Mouse (Mus musculus): ENCODE data around the gene Cenpt. TPM values are rescaled to one million over a fixed set of nuclear protein-coding genes. Genes with fewer than 3 reads are reported as not detected.
A peak's percentile ranks its signal among the peaks of the same experiment; 100 is the strongest.

The Cenpt gene
- total RNA-seq (2018; cell fraction: chromatin; rRNA removed): 10 to 100 TPM; 13.8 to 71.8 (median 29.6) TPM
- 1 to 10 TPM; 5.8 to 10.0 (median 7.8) TPM for total RNA-seq (2018; cell fraction: cytosol; rRNA removed)
- 10 to 100 TPM in 24 of 26 experiments, 1 to 10 TPM in 2; 6.8 to 55.5 (median 18.6) TPM for total RNA-seq (2018; cell fraction: nucleus; rRNA removed)
- polyA plus RNA-seq (2018): 7.2 to 13.3 TPM (median 8.2 TPM) in 3 replicates

DNA sequence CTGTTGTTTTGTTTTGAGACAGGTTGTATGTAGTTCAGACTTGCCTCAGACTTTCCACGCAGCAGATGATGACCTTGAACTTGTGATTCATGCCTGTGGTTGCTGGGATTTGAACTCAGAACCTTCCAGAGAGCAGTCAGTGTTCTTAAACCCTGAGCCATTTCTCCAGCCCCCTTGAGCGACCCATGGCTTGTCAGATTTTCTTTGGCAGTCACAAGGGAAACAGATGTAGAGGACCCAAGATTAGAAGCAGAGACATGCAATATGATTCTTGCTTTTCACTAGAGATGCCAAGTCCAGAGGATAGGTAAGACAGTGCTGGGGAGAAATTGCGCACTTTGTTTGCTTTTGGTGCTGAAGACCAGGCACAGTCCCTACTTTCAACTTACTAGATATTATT is at the start of gene Cenpt:
Cenpt (minus strand) TSS at position 101 of the 400 bp plus-strand sequence.
- Histone ChIP-seq H3K79me2 (ENCODE audit: inconsistent target) (peaks cover 27% of the 10 kb centered on the region), H3K4me3 (ENCODE audit: inconsistent target) (peak within 1 kb of the TSS; percentile 91), H3K36me3 (ENCODE audit: inconsistent target) (peaks cover 8% of the 10 kb centered on the region; the same call in 1 of the 2 replicates), H3K27ac (no peak within 1 kb of the TSS)
- WGBS (ENCODE audit: missing documents): 93% methylated on average over 3 of the region's 3 CpGs

DNA sequence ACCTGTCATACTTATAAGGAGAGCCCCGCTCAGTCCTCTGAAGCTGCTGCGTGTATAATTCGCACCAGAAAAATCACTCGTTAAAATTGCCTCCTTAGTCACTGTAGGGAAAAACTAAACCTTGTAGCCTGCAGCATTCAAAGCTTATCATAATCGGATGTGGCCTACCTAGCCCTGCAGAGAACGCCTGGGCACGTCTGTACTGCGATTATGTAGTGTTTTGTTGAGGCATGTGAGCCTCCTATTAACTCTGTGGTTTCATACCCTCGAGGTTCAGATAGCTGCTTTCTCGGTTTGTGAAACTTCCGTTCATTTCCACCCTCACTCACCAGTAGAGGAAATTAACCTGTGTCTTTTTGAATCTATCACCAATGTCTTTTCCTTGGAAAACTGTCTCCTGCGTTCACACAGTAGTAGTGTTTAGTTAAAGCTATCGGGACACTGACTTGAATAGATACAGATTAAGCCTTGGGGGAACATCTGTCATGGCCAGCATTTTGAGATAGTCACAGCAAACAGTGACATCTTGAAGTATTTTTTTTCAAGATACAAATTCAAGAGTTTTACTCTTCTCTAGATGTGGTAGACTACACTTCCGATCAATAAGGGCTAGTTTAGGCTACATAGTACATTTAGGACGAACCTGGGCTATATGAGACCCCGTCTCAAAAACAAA is 48.0 kb upstream of the Cenpt start:
- Histone ChIP-seq H3K36me3 (ENCODE audit: inconsistent target) (no peaks in the 10 kb centered on the region), H3K79me2 (ENCODE audit: inconsistent target) (peaks cover 56% of the 10 kb centered on the region), H3K27ac (peak overlapping the region; percentile 42), H3K4me3 (ENCODE audit: inconsistent target) (peak overlapping the region; percentile 77)
- WGBS (ENCODE audit: missing documents): 24% methylated on average over 16 of the region's 16 CpGs

DNA sequence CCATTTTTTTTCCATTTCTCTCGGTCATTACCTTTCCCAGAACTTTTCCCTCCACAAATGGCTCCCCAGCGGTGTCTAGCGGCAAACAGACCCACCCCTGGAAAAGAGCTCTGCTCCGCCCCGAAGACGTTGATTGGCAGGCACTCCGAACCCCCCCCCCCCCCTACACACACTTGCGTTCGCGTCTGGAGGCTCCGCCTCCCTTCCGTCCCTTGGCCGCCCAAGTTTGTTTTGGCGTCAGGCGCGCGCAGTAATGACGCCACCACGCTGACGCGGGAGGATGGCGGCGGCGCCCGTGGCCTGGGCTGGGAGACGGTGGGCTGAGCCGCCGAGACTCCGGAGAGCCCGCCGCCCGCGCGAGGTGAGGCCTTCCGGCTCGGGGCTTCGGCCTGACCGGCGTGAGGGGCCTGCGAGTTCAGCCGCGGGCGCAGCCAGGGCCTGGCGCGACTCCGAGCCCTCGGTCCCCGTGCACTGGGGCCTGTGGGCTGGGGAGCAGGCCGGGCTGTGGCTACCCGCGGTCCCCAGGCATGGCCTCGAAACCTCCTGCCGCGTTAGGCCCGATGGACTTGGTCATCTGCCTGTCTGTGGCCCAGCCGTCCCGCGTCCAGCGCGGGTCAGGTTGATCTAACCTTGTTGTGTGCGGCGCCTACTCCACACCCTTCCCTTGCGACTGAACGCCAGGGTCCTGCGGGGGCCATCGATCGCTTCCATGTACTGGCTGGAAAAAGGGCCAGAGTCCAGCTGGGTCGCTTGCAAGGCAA is 47.3 kb upstream of the Cenpt start, which contains the start of gene Pskh1:
Pskh1 (plus strand) TSS at position 262 of the 761 bp plus-strand sequence.
- Histone ChIP-seq H3K27ac (peak within 1 kb of the TSS; percentile 42), H3K36me3 (ENCODE audit: inconsistent target) (no peaks in the 10 kb centered on the region), H3K4me3 (ENCODE audit: inconsistent target) (peak within 1 kb of the TSS; percentile 77), H3K79me2 (ENCODE audit: inconsistent target) (peaks cover 48% of the 10 kb centered on the region)
- under 1% methylated on average over 65 of the region's 68 CpGs for WGBS (ENCODE audit: missing documents)

DNA sequence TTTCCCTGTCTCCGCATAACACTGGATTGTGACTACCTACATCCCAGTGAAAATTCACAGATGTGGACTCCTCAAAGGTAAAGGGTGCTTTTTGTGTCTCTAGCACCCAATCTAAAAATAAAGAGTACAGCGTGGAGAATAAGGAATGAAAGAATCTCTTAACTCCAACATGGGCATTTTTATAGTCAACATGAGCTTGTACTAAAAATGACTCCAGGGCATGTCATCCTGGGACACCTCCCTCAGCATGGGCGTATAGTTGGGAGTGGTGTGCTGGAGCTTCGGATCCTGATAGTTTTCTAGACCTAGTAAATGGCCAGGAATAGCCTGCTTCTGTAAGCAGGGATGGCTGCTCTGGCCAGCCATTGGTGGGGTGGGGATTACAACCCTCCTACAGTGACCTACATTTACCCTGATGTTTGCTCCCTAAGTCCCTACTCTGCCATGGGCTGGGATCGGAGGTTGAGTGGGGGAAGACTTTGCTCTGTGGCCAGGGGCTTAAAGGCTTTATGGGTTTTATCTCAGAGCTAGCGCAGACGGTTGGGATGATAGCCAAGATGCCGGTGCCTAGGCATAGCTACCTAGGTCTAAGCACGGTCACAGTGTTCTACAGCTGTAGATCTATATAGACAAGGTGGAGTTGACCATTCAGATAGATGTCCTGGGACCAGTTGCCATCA is 44.9 kb upstream of the Cenpt start:
- 89% methylated on average over 4 of the region's 9 CpGs for WGBS (ENCODE audit: missing documents)
- Histone ChIP-seq H3K27ac (no peak overlapping the region), H3K4me3 (ENCODE audit: inconsistent target) (no peak overlapping the region), H3K79me2 (ENCODE audit: inconsistent target) (peaks cover 24% of the 10 kb centered on the region), H3K36me3 (ENCODE audit: inconsistent target) (no peaks in the 10 kb centered on the region)

DNA sequence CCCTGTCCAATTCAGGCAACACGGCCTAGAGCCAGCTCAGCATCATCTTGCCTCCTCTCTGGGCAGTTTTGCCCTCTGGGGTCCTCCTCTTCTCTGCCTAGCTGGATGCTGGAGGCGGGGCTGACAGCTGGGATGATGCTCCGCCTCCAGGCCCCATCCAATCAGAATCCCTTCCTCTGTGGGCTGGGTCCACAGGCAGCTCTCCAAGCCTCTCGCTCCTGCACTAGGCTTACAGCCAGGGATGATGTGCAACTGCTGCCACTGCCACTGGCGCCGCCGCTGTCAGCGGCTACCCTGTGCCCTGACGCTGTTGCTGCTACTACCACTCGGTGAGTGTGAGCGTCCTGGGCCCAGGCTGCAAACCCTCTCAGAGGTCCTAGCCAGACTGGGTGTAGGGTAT is 40.3 kb upstream of the Cenpt start, which contains the start of gene Nrn1l:
Nrn1l (plus strand) TSS at position 229 of the 400 bp plus-strand sequence.
- no peak within 1 kb of the TSS for H3K4me3 ChIP-seq (ENCODE audit: inconsistent target)
- H3K27ac ChIP-seq: no peak within 1 kb of the TSS
- no peaks in the 10 kb centered on the region for H3K79me2 ChIP-seq (ENCODE audit: inconsistent target)
- peaks cover 43% of the 10 kb centered on the region for H3K36me3 ChIP-seq (ENCODE audit: inconsistent target)
- WGBS (ENCODE audit: missing documents): 70% methylated on average over 11 of the region's 11 CpGs

DNA sequence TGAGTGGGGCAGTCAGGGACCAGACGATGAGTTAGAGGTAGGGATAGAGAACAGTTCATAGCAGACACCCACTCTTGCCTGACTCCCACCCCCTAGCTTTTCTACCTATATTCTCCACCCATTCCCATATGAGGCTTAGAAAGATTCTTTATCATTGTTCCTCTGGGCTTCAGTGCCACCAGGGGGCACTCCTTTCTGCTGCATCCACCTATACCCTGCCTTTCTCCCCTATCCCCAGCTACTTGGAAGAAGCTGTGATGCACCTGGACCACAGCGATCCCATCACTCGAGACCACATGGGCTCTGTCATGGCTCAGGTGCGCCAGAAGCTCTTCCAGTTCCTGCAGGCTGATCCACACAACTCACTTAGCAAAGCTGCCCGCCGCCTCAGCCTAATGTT is 39.4 kb upstream of the Cenpt start:
- H3K27ac ChIP-seq: no peak overlapping the region
- H3K4me3 ChIP-seq (ENCODE audit: inconsistent target): no peak overlapping the region
- no peaks in the 10 kb centered on the region for H3K79me2 ChIP-seq (ENCODE audit: inconsistent target)
- WGBS (ENCODE audit: missing documents): 84% methylated on average over 6 of the region's 6 CpGs
- H3K36me3 ChIP-seq (ENCODE audit: inconsistent target): peaks cover 52% of the 10 kb centered on the region

DNA sequence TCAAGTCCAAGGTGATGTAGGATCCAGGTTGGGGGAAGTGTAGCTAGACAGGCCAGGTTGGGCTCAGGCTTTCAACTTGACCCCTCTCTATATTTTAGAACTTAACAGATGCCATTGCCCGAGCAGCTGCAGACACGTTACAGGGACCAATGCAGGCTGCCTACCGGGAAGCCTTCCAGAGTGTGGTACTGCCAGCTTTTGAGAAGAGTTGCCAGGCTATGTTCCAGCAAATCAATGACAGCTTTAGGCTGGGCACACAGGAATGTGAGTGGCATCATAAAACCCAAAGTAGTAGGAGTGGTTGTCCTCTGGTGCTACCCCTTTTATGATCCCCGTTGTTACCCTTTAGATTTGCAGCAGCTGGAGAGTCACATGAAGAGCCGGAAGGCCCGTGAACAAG is 37.8 kb upstream of the Cenpt start:
- 93% methylated on average over 6 of the region's 6 CpGs for WGBS (ENCODE audit: missing documents)
- Histone ChIP-seq H3K36me3 (ENCODE audit: inconsistent target) (peaks cover 68% of the 10 kb centered on the region), H3K27ac (no peak overlapping the region), H3K4me3 (ENCODE audit: inconsistent target) (no peak overlapping the region), H3K79me2 (ENCODE audit: inconsistent target) (no peaks in the 10 kb centered on the region)

DNA sequence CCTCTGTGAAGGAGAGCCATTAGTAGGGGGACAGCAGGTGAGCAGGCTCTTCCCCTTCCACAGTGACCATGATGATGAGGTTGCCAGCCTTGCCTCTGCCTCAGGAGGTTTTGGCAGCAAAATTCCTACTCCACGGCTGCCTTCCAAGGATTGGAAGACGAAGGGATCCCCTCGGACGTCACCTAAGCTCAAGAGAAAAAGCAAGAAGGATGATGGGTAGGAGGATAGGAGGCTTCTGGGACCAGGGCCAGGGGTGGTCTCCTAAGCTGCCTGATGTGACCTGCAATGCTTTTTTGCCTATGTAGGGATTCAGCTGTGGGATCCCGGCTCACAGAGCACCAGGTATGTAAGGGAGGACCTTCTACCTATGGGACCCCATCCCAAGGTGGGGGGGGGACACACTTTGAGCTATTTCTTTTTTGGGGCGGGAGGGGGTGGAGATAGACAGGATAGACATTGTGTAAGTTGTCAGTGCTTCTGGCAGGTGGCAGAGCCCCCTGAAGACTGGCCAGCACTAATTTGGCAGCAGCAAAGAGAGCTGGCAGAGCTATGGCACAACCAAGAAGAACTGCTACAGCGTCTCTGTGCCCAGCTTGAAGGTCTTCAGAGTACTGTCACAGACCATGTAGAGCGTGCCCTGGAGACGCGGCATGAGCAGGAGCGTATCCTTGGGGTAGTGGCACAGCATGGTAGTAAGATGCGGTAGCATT is 36.8 kb upstream of the Cenpt start:
- H3K79me2 ChIP-seq (ENCODE audit: inconsistent target): no peaks in the 10 kb centered on the region
- WGBS (ENCODE audit: missing documents): 94% methylated on average over 11 of the region's 12 CpGs
- no peak overlapping the region for H3K4me3 ChIP-seq (ENCODE audit: inconsistent target)
- H3K27ac ChIP-seq: no peak overlapping the region
- peaks cover 77% of the 10 kb centered on the region for H3K36me3 ChIP-seq (ENCODE audit: inconsistent target)

DNA sequence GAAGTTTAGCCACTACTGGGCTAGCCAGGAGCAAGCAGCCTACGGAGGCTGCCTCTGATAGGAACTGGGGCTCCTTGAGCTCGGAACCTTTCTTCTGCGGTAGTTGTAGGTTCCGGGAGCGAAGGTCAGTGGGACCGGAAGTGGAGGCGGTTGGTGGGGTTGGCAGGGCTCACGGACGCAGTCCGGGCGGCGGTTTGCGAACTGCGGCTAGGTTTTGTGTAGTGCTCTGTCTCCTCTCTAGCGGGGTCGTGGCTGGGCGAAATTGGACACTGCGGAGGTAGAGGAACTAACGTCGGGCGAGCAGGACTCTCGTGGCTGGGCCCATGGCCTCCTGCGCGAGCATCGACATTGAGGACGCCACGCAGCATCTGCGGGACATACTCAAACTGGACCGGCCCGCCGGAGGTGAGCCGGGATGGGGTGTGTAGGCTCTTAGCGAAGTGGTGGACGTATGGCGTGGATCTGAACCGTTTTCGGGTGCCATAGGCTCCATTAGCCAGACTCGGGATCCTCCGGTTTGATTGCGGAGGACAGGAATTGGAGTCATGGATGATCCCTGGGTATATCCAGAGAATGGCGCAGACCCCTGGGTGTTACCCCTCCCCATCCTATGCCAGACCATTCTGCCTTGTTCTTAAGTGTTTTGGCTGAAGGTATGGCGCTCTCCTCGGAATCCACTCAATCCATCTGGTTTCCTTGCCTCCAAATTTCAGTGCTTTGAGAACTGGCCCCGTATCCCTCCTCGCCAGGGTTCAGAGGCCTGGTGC is 27.9 kb upstream of the Cenpt start, which contains the start of gene Edc4:
Edc4 (plus strand) TSS at position 128 of the 767 bp plus-strand sequence.
- Histone ChIP-seq H3K79me2 (ENCODE audit: inconsistent target) (peaks cover 33% of the 10 kb centered on the region), H3K36me3 (ENCODE audit: inconsistent target) (peaks cover 42% of the 10 kb centered on the region; the same call in 1 of the 2 replicates), H3K4me3 (ENCODE audit: inconsistent target) (peak within 1 kb of the TSS; percentile 95), H3K27ac (peak within 1 kb of the TSS; percentile 32)
- WGBS (ENCODE audit: missing documents): 1% methylated on average over 45 of the region's 45 CpGs

DNA sequence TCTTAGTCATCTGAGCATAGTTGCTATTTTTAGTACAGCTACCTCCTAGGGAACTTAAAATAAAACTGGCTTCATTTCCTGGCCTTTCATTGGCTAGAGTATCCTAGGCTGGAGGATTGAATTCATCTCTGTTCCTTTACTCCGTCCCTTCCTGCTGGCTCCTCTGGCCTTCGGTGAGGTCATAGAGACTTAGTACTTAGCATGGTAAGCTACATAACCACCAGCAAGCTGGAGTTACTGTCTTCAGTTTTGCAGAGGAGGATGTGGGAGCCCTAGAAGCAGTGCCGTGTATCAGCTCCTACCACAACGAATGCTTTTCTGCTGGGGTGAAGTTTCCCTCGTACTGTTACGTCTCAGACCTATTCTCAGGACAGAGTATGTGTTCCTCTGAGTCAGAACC is 21.2 kb upstream of the Cenpt start:
- Histone ChIP-seq H3K27ac (no peak overlapping the region), H3K4me3 (ENCODE audit: inconsistent target) (no peak overlapping the region), H3K79me2 (ENCODE audit: inconsistent target) (peaks cover 61% of the 10 kb centered on the region), H3K36me3 (ENCODE audit: inconsistent target) (peaks cover 28% of the 10 kb centered on the region; the same call in 1 of the 2 replicates)
- 84% methylated on average over 6 of the region's 6 CpGs for WGBS (ENCODE audit: missing documents)

DNA sequence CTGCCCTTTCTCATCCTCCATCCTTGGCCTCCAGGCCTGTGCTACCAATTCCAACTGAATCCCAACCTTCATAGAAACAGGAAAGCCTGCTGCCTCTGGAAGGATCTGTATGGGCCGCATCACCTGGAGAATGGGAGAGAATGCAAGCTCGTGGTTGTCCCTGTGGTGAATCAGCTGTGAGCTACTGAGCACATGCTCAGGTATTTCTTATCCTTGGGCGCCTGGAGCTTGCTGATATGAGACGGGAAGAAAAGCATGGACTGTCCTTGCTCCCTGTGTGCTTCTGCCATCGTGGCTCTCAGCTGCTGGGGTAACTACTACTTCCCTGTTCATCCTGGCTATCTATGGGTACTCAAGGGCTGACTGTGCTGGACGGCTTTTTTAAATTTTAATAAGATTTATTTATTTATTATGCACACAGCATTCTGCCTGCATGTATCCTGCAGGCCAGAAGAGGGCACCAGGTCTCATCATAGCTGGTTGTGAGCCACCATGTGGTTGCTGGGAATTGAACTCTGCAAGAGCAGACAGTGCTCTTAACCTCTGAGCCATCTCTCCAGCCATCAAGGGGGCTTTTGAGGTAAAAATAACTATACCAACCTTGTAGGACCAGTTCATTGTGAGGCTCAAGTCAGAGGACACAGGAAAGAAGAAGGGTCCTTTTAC is 13.4 kb upstream of the Cenpt start:
- no peak overlapping the region for H3K4me3 ChIP-seq (ENCODE audit: inconsistent target)
- peaks cover 100% of the 10 kb centered on the region for H3K79me2 ChIP-seq (ENCODE audit: inconsistent target)
- WGBS (ENCODE audit: missing documents): 88% methylated on average over 5 of the region's 6 CpGs
- no peak overlapping the region for H3K27ac ChIP-seq
- peaks cover 10% of the 10 kb centered on the region; the same call in 1 of the 2 replicates for H3K36me3 ChIP-seq (ENCODE audit: inconsistent target)

DNA sequence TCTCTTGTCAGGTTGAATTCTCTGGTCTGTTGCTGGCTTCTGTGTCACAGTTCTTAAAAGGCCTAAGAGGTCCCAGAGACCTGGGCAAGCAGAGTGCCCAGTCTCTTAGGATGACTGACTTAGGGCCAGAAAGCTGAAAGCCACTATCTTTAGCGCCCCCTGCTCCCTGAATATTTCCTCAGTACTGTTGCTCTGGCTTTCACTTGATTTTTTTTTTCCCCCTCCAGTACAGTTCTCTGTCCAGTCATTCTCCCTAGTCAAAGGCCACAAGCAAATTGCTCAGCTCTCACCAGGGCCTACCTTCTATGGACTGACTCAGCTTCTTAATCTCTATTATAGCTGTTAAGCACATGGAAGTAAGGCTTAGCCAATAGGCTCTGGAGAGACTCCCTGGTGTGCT is 8.9 kb upstream of the Cenpt start:
- peak overlapping the region; percentile 67 for H3K4me3 ChIP-seq (ENCODE audit: inconsistent target)
- H3K79me2 ChIP-seq (ENCODE audit: inconsistent target): peaks cover 74% of the 10 kb centered on the region
- H3K36me3 ChIP-seq (ENCODE audit: inconsistent target): 0 out of 2 replicates have a peak, but pooled peaks cover 4% of the 10 kb centered on the region
- 0% methylated on average over 1 of the region's 1 CpGs for WGBS (ENCODE audit: missing documents)
- peak overlapping the region; percentile 32; the same call in 1 of the 2 replicates for H3K27ac ChIP-seq
